Mouse (Mus musculus) megakaryocyte progenitor cell, adult 5-6 weeks (primary cell): Measurements from ENCODE around the gene Sptbn1. TPM values are rescaled to one million over a fixed set of nuclear protein-coding genes. Genes with fewer than 3 reads are reported as not detected.

Experiments
- ATAC-seq: replicated peaks from 2 replicates; pipeline ENCODE4 v1.8.0; 2016; ENCODE audit warnings: mild to moderate bottlenecking, moderate TSS enrichment, inconsistent platforms; ENCODE audit not compliant: poor library complexity
- total RNA-seq, 2 experiments: library from RNA; stranded (forward) in 1 of 2; stranded (reverse) in 1 of 2; fragments of 157-497, 149-512 nt in 1 of 2; fragments of 200-1000 nt in 1 of 2; gene quantifications; 2 replicates each; pipeline versions ENCODE4 v1.2.3 to v1.2.4; 2015 to 2017

Sptbn1 gene
- 108 TPM in 2 replicates for total RNA-seq (2015)
- total RNA-seq (2017) = 127 and 141 TPM in 2 replicates

GRCm38 (mm10) chr11:30267892-30268647 is at the start of gene Sptbn1:
Gene Sptbn1, minus strand, starts transcription at chr11:30268175.
- ATAC-seq = peak; percentile 74

- no peak for ATAC-seq
These were observed 26.3 kb upstream of the Sptbn1 start for GRCm38 (mm10) chr11:30294279-30294678.

GRCm38 (mm10) chr11:30292221-30293160 is 24.5 kb upstream of the Sptbn1 start:
- ATAC-seq = no peak

GRCm38 (mm10) chr11:30291155-30291554 is 23.2 kb upstream of the Sptbn1 start:
- ATAC-seq = peak; percentile 57; the same call in 1 of the 2 replicates

GRCm38 (mm10) chr11:30289470-30290431 is 21.8 kb upstream of the Sptbn1 start:
- ATAC-seq = no peak

- ATAC-seq = no peak
These were observed 20.1 kb upstream of the Sptbn1 start for GRCm38 (mm10) chr11:30288075-30288474.

GRCm38 (mm10) chr11:30283710-30284109 is 15.7 kb upstream of the Sptbn1 start:
- ATAC-seq = no peak

- ATAC-seq = no peak
These were observed 13.1 kb upstream of the Sptbn1 start for GRCm38 (mm10) chr11:30281096-30281495.

GRCm38 (mm10) chr11:30279278-30279677 is 11.3 kb upstream of the Sptbn1 start:
- ATAC-seq = no peak

GRCm38 (mm10) chr11:30275436-30276031 is 7.6 kb upstream of the Sptbn1 start:
- no peak for ATAC-seq

- no peak for ATAC-seq
These were observed 1.5 kb upstream of the Sptbn1 start for GRCm38 (mm10) chr11:30269524-30269923.

GRCm38 (mm10) chr11:30268648-30269375 is 837 bp upstream of the Sptbn1 start:
- no peak for ATAC-seq

GRCm38 (mm10) chr11:30267036-30267891 is 711 bp downstream of the Sptbn1 start:
- ATAC-seq = peak; percentile 54

GRCm38 (mm10) chr11:30266691-30267035 is 1.3 kb downstream of the Sptbn1 start:
- no peak for ATAC-seq

- no peak for ATAC-seq
These were observed 2.3 kb downstream of the Sptbn1 start for GRCm38 (mm10) chr11:30265666-30266065.

- ATAC-seq = no peak
These were observed 4.3 kb downstream of the Sptbn1 start for GRCm38 (mm10) chr11:30263627-30264026.

- no peak for ATAC-seq
These were observed 9.1 kb downstream of the Sptbn1 start for GRCm38 (mm10) chr11:30258739-30259350.

- no peak for ATAC-seq
These were observed 10.2 kb downstream of the Sptbn1 start for GRCm38 (mm10) chr11:30257812-30258211.
